Mouse (Mus musculus): Measurements from ENCODE around the gene Map3k5.
"Not testable (repeated sequence)": the region's sequence is repeated elsewhere in the genome, so short reads cannot be mapped to it uniquely, and the experiment has no call there.

Map3k5 gene

DNA sequence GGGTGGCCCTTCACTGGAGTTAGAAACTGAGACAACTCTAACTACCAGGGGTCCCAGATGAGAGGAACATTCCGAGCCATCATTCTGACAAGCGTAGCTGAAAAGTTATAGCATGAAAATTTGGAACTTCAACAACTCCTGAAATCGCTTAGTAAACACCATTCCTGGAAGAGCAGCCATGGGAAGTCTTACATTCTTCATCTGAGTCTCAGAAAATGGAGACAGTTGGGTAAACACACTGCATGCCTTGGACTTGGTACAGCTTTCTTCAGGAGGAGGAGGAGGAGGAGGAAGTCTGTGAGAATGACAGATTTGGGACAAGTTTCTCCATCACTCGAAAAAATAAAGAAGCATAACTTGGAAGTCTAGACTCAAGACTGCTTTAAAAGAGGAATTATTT is 29.8 kb downstream of the Map3k5 start:
- DNase-seq (ENCODE audit: low spot score in 2 of 2) = no peak

DNA sequence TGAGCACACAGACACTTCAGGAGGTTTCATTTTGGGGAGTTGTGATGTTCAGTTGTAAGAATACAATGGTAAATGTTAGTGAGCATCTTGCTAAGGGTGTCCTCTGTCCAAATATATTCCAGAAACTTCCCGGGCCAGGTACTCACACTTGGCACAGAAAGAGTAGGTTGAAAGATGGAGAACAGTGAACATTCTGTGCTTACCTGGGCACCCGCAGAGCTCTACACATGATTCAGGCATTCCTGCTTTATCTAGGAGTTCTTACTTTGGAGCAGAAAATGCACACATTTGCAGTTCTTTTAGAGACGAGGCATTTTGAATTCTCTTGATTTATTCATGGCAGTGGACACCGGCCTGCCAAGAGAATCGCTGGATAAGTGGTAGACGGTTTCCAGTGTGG is 32.3 kb downstream of the Map3k5 start:
- no peak for DNase-seq (ENCODE audit: low spot score in 2 of 2)

DNA sequence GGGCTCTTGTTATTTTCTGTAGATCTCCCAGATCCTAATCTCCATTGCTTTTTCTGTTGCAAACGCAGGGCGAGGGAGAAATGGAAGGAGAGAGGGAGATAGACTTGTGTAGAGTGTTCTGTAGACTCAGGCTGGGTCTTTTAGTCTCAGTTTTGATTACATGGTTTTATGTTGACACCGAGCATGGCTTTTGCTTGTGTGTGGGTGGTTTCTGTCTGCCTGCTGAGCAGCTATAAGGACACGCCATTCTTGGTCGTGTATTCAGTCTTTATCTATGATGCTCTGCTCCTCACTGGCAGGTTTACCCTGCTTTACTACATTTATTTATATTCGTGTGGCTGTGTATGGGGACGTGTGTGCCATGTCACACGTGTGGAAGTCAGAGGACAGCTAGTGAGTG is 34.2 kb downstream of the Map3k5 start:
- DNase-seq (ENCODE audit: low spot score in 2 of 2) = no peak

DNA sequence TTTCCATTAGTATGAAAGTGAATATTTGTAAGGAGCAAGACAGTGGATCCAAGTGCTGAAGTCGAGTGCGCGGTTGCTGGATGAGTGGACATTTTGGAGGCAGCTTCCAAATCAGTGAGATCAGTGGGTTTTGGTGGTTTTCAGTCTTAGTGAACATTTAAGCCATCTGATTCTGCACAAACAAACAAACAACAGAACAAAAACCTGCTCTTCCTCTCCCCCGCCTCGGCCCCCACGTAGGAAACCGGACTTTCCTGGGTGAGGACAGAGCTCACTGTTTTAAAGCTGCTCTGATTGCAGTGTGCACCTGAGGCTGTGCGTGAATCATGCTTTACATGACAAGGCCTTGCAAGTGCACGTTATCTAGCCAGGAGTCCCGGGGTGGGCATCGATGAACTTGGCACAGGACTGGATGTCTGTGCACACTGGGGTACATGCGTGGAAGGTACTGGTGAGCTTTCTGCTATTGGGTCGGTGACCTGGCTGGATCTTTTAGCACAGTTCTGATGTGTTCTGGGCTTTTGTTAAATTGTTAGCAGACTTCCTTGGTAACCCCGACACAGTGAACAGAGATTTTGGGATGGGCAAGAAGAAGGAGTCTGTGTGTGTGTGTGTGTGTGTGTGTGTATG is 35.7 kb downstream of the Map3k5 start:
- DNase-seq (ENCODE audit: low spot score in 2 of 2) = no peak

DNA sequence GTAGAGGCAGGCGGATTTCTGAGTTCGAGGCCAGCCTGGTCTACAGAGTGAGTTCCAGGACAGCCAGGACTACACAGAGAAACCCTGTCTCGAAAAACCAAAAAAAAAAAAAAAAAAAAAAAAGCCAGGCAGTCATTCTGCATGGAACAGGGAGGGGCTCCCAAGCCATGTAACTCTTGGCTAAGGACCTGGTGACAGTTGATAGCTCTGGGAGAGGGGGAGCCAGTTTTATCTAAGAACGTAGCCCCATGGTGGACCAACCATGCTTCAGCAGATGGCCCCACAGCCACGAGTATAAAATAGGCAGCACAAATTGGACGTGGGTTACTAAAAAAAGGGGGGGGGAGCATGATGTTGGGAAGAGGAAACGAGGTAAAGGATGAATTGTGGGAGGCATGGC is 37.2 kb downstream of the Map3k5 start:
- DNase-seq (ENCODE audit: low spot score in 2 of 2) = not testable (repeated sequence)

DNA sequence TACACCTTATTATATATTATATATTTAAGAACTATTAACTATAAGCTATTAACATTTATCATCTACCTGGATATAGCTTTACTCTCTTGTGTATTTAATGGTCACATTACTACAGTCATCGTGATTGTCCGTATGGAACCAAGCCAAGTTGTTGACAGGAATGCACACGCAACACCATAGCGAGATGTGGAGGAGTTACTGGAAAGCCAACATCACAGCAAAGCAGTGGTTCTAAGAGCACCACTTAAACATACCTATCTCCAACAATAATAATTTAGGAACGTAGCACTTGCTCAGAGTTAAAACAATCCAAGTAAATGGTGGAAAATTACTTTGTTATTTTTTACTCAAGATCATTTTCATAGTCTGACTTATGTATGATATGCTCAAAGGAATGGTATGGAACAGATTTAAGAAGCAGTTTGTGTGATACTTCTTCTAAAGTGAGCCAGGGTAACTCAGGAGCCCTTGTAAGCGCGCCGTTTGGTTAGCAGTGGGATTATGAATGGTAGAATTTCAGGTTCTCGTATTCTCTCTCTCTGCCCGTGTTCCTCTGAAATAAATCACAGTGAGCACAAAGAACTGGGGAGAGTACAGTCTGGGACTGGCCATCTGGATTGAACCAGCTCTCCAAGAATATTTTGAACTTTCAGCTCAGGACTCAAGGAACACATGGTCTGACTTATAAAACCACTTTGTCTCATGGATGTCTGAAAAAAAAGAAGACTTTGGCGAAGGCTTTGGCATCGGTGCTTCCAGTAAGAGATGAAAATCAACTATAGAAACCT is 39.2 kb downstream of the Map3k5 start:
- DNase-seq (ENCODE audit: low spot score in 2 of 2) = no peak

DNA sequence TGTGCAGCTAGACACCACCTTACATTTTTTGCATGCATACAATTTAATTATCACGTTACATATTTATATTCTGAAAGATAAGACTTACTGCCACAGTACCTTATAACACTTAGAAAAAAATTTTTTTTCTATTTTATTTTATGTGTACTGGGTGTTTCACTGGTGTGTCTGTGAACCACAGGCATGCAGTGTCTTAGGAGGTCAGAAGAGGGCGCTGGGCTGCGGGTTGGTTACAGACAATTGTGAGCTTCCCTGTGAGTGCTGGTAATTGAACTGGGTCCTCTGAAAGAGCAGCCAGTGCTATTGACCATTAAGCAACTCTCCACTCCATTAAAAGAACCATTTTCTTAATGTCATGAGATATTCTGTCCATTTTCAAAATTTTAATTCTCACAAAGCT is 43.3 kb downstream of the Map3k5 start:
- DNase-seq (ENCODE audit: low spot score in 2 of 2) = no peak

DNA sequence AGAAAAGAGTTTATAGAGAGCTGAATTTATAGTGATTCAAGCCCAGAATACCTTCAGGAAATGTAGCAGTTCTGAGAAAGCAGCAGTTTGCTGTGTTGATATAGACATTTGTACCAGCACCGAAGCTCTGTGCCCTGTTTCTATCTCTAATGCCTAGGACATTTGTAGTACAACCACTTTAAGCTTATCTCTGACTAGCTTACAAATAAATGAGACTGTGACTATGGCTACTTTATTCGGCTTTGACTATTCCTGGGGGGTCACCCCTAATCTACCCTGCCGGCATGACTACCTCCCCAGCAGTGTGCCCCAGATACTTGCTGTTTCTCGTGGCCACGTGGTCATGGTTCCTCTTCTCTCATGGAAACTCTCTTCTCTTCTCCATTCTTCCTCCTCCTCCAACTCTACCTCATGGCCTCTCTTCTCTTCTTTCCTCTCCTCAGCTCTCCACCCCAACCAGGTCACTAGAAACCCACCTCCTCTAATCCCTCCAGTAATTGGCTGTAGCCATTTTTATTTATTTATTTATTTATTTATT is 44.5 kb downstream of the Map3k5 start:
- no peak for DNase-seq (ENCODE audit: low spot score in 2 of 2)

DNA sequence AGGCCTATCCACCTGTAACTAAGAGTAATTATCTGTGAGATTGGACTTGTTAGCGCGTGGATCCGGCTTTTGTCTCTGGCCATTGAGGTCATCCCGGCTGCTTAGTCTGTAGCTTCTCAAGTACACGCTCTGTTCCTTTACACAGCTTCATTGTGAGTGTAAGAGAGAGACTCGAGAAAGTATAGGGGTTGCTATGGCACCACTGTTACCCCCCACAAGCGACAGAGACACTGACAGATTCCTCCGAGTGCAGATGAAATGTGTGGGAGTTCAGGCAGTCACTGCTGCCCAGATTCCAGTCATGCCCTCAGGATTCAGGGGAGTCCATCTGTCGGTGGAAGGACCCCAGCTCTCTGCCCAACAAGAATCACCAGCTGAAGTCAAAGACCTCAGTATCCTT is 53.5 kb downstream of the Map3k5 start:
- DNase-seq (ENCODE audit: low spot score in 2 of 2) = no peak

DNA sequence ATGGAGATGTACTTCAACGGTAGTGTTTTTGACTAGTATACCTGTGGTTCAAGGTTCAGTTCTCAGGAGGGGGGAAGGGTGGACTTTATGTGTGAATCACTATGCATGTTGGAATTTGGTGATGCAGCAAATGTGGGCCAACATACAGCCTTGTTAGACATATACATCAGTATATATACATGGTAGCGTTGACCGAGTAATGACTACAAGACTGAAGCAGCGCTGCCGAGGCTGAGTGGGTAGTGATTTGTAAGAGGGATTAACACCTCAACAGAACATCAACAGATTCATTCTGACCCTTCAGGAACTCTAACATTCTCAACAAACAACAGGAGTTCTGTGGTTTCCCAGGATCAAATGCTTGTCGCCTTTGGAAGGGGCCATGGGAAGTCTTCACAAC is 55.7 kb downstream of the Map3k5 start:
- DNase-seq (ENCODE audit: low spot score in 2 of 2) = no peak

DNA sequence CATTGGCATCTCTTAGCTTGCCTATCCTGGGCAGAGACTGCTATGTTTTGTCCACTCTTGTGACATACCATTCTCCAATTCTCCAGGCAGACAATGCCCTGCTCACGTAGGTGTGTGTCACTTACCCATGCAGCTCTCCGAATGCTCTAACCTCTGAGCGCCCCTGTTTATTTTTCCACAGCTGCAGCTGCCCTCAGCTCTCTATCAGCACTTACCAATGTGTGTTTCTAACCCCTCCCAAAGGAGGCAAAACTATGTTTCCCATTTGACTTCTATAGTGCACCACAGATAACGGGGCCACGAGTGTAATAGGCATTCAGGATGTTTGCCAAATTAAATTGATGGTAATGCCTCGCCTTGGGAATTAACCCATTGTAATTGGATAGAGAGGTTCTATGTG is 56.4 kb downstream of the Map3k5 start:
- DNase-seq (ENCODE audit: low spot score in 2 of 2) = no peak

DNA sequence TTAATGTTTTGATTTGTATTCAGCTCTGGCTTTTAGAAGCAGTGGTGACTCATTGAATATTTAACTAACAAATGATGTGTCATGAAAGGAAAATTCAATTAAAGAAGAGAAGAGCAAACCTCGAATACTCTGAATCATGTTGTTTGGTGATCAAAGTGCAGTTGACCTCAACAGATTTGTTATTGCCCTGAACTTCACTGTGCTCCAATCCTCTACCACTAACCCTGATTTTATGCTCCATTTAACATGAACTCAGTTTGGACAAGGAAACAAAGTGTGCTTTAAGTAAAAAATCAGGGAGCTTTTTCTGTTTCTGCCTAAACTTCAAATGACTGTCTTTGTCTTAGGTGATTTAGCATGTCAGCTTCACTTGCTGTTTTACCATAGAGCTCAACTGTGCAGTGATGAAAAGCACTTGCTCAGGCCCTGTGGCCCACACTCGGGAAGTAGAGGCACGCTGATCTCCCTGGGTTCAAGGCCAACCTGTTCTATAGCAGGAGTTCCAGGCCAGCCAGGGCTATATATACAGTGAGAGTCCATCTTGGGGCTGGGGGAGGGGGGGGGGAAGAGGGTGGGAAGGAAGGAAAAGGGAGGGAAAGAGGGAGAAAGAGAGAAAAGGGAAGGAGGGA is 57.1 kb downstream of the Map3k5 start:
- no peak for DNase-seq (ENCODE audit: low spot score in 2 of 2)

DNA sequence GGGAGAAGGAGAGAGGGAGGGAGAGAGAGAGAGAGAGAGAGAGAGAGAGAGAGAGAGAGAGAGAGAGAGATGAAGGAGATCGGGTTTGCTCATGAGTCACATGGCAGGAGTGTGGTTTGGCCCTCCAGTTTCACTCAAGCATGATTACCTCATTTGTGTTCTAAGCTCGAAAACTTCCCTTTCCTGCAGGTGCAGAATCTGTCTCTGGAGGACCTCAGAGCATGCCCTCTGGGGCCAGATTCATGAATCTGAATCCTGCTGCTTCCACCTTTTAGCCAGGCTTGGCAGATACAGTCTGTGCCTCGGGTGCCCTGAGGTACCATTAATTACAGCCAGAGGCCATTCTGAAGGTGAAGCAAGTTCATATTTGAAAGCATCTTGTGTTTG is 57.6 kb downstream of the Map3k5 start:
- no peak for DNase-seq (ENCODE audit: low spot score in 2 of 2)

DNA sequence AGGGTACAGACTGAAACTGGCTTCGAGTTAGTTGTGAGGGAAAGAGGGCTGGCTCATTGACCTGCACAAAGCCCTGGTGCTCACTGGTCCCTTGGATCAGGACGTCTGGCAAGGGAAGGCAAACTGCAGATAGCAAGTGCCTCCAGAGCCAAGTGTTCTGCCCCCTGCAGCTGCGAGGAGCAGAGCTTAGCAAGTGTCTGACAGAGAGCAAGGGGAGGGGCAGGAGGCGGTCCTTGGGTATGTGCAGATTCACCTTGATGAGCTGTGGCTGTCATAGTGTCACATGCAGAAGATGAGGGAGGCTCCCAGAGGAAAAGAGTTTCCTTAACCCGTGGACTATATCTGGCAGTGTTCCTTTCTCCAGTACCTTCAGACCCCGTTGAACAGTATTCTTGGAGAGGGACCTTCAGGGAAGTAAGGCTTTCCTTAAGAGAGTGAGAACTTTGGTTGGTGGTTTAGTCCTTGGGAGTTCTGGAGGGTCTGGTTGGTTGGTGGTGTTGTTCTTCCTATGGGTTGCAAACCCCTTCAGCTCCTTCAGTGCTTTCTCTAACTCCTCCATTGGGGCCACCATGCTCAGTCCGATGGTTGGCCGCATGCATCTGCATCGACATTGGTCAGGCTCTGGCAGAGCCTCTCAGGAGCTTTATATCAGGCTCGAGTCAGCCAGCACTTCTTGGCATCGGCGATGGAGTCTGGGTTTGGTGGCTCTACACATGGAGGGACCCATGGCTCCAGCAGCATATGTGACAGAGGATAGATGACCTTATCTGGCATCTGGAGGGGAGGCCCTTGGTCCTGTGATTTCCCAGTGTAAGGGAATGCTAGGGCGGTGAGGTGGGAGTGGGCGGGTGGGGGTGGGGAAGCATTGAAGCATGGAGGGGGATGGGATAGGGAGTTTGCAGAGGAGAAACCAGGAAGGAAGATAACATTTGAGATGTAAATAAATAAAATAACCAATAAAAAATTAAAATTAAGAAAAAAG is 60.5 kb downstream of the Map3k5 start:
- DNase-seq (ENCODE audit: low spot score in 2 of 2) = no peak

DNA sequence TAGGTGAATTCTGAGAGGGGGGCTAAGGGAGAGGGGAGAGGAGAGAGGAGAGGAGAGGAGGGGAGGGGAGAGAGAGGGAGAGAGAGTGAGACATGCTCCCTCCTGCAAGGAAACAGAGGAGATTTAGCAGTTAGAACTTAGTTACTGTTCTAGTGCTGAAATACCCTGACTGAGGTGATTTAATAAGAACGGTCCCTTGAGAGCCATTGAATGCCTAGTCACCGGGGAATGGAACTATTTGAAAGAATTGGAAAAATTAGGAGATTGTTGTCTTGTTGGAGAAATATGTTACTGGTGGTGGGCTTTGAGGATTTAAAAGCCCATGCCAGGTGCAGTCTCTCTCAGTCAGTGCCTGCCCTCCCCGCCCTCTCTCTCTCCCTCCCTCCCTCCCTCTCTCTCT is 61.9 kb downstream of the Map3k5 start:
- no peak for DNase-seq (ENCODE audit: low spot score in 2 of 2)

DNA sequence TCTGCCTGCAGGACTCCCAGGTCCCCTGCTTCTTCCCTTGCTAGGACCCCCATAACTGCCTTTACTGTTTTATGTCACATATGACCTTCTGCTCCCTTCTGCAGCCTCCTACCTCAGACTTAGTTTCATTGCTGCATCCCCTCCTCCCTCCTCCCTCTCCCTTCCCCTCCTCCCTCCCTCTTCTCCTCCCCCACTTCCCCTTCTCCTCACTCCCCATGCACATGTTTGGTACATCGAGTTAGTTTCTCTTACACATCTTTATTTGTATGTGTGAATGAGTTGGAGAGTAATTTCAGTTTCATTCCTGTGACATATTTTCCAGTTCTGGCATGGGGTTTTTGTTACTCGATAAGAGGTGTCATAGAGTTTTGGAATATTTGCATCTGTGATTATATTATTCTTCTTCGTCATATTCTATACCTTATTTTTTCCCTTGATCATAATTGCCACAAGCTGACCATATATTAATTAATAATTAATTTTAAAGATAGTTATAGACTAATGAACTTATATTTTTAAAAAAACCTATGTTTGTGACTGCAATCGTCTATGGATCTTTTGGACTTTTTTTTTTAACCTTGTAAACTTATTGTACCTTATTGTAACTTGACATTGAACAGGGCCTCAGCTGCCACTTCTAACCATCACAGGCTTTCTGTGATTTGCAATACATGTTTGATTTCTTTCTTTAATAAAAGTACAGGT is 65.6 kb downstream of the Map3k5 start:
- DNase-seq (ENCODE audit: low spot score in 2 of 2) = no peak

DNA sequence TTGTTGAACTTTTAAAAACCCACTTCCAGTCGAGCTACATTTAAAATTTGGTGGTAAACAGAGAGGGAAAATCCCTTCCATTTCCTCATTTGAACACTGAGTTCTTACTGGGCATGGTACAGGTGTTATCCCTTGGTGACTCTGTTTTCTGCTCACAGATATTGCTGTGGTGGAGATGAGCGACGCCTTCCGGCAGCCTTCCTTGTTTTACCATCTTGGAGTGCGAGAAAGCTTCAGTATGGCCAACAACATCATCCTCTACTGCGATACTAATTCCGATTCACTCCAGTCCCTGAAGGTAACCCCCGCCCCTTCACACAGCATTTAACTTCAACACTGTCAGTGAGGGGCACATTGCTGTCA is 66.1 kb downstream of the Map3k5 start:
- no peak for DNase-seq (ENCODE audit: low spot score in 2 of 2)

DNA sequence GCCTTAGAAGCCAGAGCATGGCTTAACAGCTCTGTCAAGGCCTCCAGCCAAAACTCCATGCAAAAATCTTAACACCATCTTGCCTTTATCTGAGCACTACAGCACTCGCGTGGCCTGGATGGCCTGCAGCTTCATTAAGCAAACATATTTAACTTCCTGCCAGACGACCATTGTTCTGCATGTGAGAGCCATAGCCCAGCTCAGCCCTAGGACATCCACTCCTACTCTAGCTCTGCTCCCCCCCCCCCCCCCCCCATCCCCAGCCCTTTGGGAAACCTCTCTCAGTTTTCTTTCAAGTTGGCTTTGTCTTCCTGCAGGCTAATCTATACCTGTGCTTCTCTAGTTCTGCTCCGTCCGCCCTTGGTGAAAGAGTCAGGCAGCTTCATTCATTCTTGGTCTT is 67.7 kb downstream of the Map3k5 start:
- no peak for DNase-seq (ENCODE audit: low spot score in 2 of 2)

DNA sequence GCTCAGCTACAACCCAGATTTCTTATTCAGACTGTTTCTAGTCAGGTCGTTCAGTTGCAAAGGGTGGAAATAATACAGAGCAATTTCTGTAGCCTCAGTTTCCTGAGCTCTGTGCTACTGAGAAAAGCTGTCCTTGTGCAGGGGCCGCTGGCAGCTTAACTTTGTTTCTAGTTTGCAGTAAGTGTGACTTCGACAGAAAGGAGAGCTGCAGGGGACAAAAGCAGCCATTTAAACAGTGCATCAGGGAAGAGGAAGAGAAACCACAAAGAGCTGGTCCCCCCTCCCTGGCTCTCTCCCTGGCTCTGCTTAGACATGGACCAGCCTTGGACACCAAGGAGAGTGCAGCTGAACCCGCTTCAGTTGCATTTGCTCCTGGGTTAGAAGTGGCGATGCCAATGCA is 68.7 kb downstream of the Map3k5 start:
- no peak for DNase-seq (ENCODE audit: low spot score in 2 of 2)

DNA sequence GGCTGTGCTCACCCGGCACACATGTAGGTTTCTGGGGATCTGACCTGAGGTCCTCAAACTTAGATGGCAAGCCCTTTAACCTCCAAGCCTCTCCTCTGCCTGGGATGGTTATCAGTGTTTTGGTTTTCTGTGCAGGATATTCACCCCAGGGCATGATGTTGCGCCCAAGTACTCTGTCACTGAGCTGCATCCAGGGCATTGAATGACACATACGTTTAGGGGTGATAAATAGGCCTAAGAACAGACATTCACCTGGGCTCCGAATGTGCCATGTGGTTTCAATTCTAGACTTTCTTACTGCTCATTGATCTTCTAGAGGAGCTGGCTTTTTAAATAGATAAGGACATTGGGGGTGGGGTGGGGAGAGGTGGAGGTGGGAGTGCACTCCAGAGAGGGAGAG is 70.5 kb downstream of the Map3k5 start:
- DNase-seq (ENCODE audit: low spot score in 2 of 2) = no peak

DNA sequence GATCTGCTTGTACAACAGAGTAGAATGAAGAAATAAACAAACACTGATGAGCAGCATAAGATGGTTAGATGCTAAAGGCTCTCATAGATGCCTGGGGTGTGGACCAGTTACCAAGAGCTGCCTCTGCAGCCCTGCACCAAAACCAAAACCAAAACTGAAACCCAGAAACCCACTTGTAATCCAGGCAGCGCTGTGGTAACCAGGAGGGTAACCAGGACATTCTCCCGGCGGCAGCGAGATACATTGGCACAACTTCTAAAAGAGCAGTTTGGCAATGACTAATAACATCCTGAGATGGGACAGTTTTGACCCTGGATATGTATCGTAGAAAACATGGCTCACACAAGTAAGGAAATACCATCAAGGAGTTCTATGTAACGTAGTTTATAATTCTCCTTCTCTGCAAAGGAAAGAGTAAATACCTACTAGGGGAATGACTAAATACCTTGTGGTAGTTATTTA is 71.2 kb downstream of the Map3k5 start:
- DNase-seq (ENCODE audit: low spot score in 2 of 2) = no peak
